Mouse (Mus musculus) Muller cell, postnatal 12 days (primary cell): ENCODE data around the gene Atp6v0d1.
A peak's percentile ranks its signal among the peaks of the same experiment; 100 is the strongest.

Source experiments
- DNase-seq: peaks from one replicate; pipeline ENCODE4 v3.0.0-alpha.2; 2015; ENCODE audit errors: inconsistent ontology term

Gene Atp6v0d1

DNA sequence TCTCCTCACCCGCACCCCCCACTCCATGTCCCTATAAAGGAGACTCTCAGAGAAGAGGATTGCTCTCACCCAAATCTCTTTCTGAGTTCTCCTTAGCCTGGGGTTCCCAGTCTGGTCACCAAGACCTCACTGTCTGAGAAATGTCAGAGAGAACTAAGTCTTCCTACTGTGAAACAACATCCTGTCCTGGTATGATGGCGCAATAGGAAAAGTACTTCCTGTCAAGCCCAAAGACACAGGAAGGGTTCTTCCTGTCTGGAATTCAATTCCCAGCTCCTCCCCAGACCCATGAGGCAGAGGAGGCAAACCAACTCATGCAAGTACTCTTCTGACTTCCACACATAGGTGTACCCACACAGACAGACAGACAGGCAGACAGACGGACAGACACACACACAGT lies 61.2 kb downstream of the Atp6v0d1 start:
- DNase-seq = no peak

DNA sequence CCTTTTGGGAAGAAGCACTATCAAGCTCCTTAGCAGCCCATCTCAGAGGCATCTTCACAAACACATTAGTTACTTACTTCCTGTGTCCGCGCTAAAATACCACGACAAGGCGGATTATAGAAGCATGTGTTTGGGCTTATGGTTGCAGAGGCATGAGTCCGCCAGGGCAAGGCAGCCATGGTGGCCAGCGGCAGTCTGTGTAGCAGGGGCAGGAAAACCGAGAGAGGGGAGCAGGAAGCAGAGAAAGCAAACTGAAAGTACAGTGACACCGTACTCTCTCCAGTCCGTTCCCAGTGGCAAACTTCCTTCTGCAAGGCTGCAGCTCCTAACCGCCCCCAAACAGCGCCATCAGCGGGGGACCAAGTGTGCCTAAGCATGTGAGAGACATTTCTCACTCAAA lies 66.1 kb downstream of the Atp6v0d1 start:
- no peak for DNase-seq

GRCm38 (mm10) chr8:105496439-105497180 lies 69.2 kb downstream of the Atp6v0d1 start, which contains the start of gene Zdhhc1:
Zdhhc1 (minus strand) TSS chr8:105496902.
- DNase-seq = peak; percentile 85

DNA sequence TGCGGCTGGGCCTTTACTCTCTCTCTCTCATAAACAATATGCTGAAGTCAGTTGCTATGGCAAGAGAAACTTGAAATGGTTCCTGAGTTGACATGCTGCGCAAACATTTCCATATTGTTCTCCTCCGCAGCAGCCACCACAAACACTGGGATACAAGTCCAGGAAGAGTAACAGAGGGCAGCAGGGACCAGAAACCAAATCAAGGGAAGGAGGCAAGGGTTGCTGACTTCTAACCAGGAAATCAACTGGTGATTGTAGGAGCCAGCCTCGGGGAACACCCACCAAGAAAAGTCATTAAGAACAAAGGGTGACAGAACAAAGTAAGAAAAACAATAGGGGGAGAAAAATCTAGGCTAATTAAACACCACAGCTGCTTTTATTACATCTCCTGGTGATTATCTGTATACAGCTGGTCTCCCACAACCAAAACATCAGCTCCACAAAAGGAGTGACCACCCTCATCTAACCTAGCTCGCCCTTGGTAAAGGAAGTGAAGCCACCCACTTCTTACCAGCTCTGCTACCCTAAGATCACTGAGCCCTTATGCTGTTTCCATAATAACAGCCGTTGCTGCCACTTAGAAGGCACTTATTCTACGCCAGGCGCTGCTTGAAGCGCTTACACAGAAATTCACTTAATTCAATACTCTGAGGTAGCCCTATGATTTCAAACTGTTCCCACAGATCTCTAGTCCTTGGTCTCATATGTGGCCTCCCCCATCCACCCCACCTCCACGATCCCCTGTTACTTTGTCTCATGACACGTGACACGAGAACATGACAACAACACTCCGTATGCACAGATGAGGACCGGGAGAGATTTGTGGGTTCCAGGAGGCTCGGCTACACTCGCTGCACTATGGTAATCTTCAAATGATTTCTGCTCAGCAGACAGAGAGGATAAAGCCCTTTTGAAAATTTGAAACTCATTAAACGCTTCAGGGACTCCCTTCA lies 70.2 kb downstream of the Atp6v0d1 start:
- peak; percentile 29 for DNase-seq

GRCm38 (mm10) chr8:105494566-105494965 lies 71.3 kb downstream of the Atp6v0d1 start:
- DNase-seq = no peak

DNA sequence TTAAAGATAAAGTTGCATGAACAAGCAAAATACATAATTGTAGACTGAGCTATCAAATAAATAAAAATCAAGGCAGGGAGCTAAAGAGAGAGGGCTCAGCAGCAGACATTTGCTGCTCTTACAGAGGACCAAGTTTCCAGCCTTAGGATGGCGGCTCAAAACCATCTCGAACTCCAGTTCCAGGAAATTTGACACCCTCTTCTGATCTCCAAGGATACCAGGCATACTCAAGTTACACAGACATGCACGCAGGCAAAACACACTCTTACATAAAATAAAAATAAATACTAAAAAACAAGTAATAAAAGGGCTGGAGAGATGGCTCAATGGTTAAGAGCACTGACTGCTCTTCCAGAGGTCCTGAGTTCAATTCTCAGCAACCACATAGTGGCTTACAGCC lies 72.4 kb downstream of the Atp6v0d1 start:
- no peak for DNase-seq

GRCm38 (mm10) chr8:105489281-105489680 lies 76.6 kb downstream of the Atp6v0d1 start:
- no peak for DNase-seq

DNA sequence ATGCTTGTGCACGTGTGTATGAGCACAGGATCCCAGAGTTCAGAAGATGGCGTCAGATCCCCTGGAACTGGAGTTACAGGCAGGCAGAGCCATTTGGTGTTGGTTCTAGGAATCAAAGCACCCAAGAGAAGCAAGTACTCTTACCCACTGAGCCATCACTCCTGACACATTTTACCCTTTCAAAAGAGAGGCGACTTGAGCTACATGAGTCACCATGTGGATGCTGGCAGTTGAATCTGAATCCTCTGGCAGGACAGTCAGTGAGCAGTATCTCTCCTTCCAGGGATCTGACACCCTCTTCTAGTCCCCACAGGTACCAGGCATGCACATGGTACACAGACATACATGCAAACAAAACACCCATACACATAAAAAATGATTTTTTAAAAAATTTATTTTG lies 77.8 kb downstream of the Atp6v0d1 start:
- no peak for DNase-seq

DNA sequence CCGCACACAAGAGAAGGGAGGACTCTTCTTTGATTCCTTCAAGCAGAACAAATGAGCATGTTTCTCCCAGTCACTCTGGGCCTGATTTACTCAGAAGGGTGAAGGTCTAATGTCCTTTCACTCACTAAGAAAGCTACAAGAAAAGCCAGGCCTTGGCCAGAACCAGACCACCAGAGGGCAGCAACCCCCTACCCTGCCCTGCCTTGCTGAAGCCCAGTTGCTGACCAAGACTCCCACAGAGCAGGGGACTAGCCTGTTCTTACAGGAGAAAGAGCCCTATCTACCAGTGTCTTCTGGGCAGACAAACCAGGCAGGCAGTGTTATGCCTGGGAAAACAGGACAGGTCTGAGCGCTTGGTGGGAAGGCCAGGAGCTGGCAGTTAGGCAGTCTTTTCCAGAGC lies 81.5 kb downstream of the Atp6v0d1 start:
- DNase-seq = peak; percentile 70

GRCm38 (mm10) chr8:105484030-105484368 lies 81.8 kb downstream of the Atp6v0d1 start:
- DNase-seq = peak; percentile 54

DNA sequence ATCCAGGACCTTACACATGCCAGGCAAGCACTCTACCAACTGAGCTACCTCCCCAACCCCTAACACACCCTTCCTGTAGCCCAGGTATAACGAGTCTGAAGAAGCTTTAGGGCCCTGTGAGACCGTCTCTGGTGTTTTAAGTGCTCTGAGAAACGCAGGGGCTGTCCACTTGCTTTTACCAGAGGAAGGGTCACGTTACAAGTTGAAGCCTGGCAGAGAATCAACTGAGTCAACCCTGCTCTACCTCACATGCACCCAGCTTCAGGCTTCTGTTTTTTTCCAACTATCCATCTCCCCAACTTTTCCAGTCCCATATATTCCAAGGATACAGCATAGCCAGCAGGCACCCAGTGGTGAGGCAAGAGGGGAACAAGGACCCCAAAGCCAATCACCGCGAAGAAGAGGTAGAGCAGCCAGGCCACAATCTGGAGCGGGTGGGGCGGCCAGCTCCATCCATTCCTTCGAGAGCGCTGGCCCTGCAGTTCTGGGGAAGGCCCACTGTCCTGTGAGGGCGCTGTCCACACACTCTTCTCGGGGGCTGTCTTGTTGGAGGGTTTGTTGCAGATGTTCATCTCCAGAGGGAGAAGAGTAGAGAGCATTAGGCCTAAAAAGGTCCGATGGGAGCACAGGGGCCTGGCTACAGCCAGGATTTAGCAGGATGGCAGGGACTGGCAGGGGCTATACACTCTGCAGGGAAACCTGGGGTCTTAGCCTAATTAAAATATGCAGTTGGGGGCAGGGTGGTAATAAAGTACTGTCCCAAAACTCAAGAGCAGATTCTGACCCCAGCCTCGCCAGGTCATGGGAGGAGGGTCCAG lies 82.4 kb downstream of the Atp6v0d1 start:
- peak; percentile 51 for DNase-seq

DNA sequence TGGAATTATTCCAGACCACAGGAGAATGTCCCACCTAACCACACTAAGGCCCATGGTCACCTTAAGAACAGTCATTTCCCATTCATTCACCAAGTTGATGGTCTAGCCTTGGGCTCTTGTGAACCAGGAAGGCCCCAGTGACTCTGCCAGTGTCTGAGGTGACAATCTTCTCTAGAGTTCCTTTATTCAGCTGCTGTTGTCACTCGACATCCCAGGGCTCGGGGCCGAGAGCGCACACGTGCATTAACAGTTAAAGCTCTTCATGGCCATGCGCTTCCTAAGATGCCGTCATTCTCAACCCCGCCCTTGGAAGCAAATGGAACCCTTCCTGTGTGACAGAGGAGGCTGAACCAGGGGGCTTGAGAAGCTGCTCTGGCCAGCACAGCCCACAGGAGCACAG lies 83.7 kb downstream of the Atp6v0d1 start:
- DNase-seq = no peak

DNA sequence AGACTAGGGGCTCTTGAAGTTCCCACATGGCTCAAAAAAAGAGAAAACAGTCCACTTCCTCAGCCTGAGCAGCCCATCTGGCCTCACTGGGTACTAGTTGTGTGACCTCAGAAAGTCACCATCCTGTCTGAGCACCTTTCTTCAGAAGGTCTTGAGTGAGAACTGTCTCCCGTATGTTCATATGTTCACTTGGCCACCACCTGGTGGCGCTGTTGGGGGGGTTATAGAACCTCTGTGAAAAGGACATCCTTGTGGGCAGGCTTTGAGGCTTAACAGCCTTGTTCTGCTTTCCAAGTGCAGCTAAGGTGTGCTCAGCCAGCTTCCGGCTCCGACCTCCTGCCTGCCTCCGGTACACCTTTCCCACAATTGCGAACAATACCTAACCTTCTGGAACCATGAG lies 84.4 kb downstream of the Atp6v0d1 start:
- DNase-seq = no peak

- DNase-seq = peak; percentile 56
Measured at GRCm38 (mm10) chr8:105481013-105481412, 84.8 kb downstream of the Atp6v0d1 start.

DNA sequence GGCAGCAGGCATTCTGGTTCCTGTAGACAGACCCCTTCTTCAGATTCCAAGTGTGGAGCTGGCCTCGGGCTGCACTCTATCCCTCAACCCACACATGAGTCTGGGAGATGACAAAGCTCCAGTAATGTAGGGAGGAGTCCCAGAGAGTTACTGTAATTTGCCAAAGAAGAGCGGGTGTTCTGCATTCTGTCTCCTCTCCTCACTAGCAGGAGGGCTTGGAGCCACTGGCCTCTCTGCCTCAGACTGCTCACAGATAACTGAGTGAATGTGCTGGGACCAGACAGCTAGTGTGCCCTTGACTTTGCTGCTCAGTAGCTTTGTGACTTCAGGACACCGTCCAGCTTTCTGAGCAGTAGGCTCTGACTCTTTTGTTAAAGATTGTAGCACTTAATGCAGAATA lies 88.1 kb downstream of the Atp6v0d1 start:
- DNase-seq = no peak

DNA sequence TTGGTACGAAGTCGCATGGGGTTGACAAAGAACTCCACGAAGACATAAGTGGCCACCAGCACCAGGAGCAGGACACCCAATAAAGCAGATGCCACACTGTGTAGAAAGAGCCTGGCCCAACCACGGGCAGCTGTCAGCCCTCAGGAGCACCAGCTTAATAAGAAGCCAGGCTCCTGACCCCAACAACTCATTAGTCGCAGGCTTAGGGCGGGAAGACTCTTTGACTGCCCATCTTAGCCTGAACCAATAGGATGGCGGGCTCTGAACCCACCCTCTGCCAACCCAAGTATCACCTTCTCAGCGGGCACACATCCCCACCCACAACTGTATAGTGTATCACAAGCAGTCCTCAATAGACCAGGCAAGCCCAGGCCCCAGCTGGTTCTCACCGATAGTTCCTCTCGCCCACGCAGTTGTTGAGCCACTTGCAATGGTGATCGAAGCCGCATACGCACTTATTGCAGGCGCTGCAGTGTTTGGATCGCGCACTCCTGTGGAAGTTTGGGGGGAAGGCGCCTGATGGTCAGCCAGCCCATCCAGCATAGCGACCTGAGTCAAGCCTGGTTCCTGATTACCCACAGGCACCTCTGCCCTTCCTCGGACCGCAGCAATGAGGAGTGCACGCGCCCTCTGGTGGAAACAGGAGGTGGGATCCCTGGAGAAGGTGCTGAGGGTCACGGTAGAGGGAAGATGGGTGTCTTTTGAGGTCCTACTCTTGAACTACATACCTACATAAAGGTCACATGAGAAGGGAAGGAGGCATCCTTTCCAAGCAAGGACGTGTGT lies 89.0 kb downstream of the Atp6v0d1 start:
- DNase-seq = no peak

DNA sequence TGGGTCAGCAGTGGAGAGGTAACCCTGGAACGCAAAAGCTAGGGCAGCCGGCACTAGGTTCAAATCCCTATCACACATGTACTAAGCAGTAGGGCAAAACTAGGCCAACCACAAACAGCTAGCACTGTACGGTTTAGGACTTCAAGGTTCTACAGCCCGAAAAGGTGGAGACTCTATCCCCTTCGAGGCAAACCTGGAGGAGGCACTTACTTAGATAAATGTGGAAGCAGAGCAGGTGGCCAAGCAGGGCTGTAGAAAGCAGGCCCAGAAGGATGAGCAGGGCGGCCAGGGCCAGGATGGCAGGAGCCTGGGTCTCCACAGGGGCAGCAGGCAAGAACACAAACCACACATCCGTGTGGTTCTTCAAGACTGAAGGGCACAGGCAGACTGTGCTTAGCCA lies 89.7 kb downstream of the Atp6v0d1 start:
- DNase-seq = no peak

DNA sequence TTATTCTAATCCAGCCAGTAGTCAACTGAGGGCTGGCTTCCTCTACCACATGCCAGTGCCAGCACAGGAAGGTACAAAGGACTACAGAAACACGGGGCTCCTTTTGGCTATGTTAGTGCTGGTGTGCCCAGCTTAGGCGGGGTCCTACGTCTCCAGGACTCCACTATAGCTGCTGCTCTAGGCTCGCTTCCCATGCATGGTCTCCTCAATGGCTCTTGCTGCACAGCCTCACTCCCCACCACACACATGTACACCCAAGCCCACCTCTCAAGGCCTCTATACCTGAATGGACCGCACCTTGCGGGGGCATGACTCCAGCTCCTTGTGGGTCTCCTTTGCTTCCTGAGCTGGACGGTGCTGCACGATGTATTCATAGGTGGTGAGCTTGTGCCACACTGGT lies 90.1 kb downstream of the Atp6v0d1 start:
- DNase-seq = no peak

- no peak for DNase-seq
Measured at GRCm38 (mm10) chr8:105475254-105475653, 90.6 kb downstream of the Atp6v0d1 start.

GRCm38 (mm10) chr8:105474680-105475079 lies 91.2 kb downstream of the Atp6v0d1 start:
- no peak for DNase-seq
